In the genomic region with DNA sequence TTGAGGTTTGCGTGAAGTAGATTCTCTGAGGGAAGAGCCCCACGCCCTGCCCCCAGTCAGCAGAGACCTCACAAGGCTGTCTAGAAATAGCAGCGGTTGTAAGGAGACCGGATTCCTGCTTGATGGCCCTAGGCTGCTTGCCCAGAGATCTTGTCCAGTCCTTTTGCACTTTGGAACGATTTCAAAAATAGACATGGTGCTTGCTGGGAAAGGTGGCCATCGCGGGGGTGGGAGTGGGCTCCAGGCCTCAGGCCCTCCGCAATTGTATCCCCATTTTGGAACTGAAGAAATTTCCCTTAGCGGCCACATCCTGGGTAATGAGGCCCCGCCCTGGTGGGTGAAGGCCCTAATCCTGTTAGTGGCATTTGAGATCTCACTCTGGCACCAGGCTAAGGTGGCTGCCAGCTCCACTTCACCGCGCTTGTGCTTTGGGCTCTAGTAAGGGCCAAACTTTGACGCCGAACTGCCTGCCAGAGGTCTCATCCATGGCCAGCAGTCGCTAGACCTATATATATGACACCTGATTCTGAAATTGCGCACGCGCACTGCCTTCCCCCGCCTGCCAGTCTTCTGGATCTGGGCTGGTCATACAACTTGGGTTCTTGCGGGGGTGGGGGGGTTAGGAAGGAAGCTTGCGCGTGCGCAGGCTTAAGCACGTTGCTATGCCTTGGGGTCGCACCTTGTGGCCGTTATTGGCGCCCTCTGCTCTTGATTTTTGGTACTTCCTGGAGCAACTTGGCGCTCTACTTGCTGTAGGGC, we compare ENCODE assay signal across 8 mouse cellular contexts. TPM values are rescaled to one million over a fixed set of nuclear protein-coding genes. Genes with fewer than 3 reads are reported as not detected.
DNase-seq lines count a peak whose midpoint lies in the region; ATAC-seq and TF ChIP-seq lines count a peak whose summit lies in the region.

No protein-coding gene starts in this region.

- peak; percentile 77 for DNase-seq in Muller cell, postnatal 12 days (ENCODE audit: inconsistent ontology term)
- peak; percentile 47 to 62 for DNase-seq in cerebellum, adult 18-20 months
- DNase-seq in forebrain, postnatal 0 days: peak; percentile 87
- peak; percentile 73 for DNase-seq in heart, postnatal 4 days
- DNase-seq in layer of hippocampus, adult 2 months (ENCODE audit: low spot score in 2 of 2): peak in 1 of 2 experiments; percentile 47
- peak; percentile 82 for DNase-seq in lung, postnatal 0 days (ENCODE audit: low spot score)
- DNase-seq in ovary, postnatal 36 days (ENCODE audit: low spot score): peak; percentile 52
- DNase-seq in thymus, postnatal 10 days (ENCODE audit: low spot score in 2 of 2): peak; percentile 70 to 78

- H3K4me3 ChIP-seq in forebrain, postnatal 0 days (ENCODE audit: low read depth, low read length): peak overlapping the region; percentile 61
- H3K4me3 ChIP-seq in layer of hippocampus, adult 2 months: peak overlapping the region; percentile 87
- peak overlapping the region; percentile 85 for H3K4me3 ChIP-seq in lung, postnatal 0 days (ENCODE audit: low read depth, low read length)

- H3K36me3 ChIP-seq in forebrain, postnatal 0 days (ENCODE audit: insufficient read depth): peaks cover 25% of the 10 kb centered on the region
- H3K36me3 ChIP-seq in lung, postnatal 0 days (ENCODE audit: insufficient read depth, low read length): peaks cover 16% of the 10 kb centered on the region

- peak overlapping the region; percentile 83 for H3K27ac ChIP-seq in forebrain, postnatal 0 days (ENCODE audit: low read depth, low read length)
- H3K27ac ChIP-seq in layer of hippocampus, adult 2 months: peak overlapping the region; percentile 97
- peak overlapping the region; percentile 96 for H3K27ac ChIP-seq in lung, postnatal 0 days (ENCODE audit: low read length)

- WGBS in forebrain, postnatal 0 days: 1% methylated on average over 28 of the region's 28 CpGs
- 1% methylated on average over 28 of the region's 28 CpGs for WGBS in lung, postnatal 0 days

- H3K4me2 ChIP-seq in forebrain, postnatal 0 days (ENCODE audit: low read depth): peak overlapping the region; percentile 88
- H3K4me2 ChIP-seq in lung, postnatal 0 days (replicated peaks; ENCODE audit: low read depth, low read length): peak overlapping the region; percentile 98

- peak; percentile 65 for ATAC-seq in forebrain, postnatal 0 days
- peak; percentile 26 for ATAC-seq in lung, postnatal 0 days

- H3K9ac ChIP-seq in forebrain, postnatal 0 days: peak overlapping the region; percentile 71
- H3K9ac ChIP-seq in lung, postnatal 0 days (replicated peaks; ENCODE audit: low read depth): peak overlapping the region; percentile 87

- H3K27me3 ChIP-seq in forebrain, postnatal 0 days (ENCODE audit: insufficient read depth, low read length): no peaks in the 10 kb centered on the region
- no peaks in the 10 kb centered on the region for H3K27me3 ChIP-seq in lung, postnatal 0 days (replicated peaks; ENCODE audit: insufficient read depth, low read length)

- H3K9me3 ChIP-seq in forebrain, postnatal 0 days (ENCODE audit: low read length): no peaks in the 10 kb centered on the region
- H3K9me3 ChIP-seq in lung, postnatal 0 days (ENCODE audit: low read length): no peaks in the 10 kb centered on the region

- peak; percentile 54 for TF ChIP-seq CTCF in forebrain, postnatal 0 days (IDR thresholded peaks at IDR 0.05; ENCODE audit: low read depth)
- TF ChIP-seq CTCF in layer of hippocampus, adult 2 months (conservative IDR thresholded peaks at IDR 0.05): peak; percentile 54
- TF ChIP-seq CTCF in lung, postnatal 0 days (IDR thresholded peaks at IDR 0.05): peak; percentile 58

- TF ChIP-seq EP300 in lung, postnatal 0 days (IDR thresholded peaks at IDR 0.05): no peak

- 0 out of 2 replicates have a peak, but pooled peaks cover 4% of the 10 kb centered on the region for H3K4me1 ChIP-seq in forebrain, postnatal 0 days (ENCODE audit: insufficient read depth)
- peaks cover 13% of the 10 kb centered on the region; the same call in 1 of the 2 replicates for H3K4me1 ChIP-seq in lung, postnatal 0 days (ENCODE audit: insufficient read depth, low read depth, low read length)

RNA-seq across cellular contexts. Expression of a gene that starts 5.4 kb away (rescaled TPM):
- 373 and 414 TPM in 2 replicates for total RNA-seq in forebrain, postnatal 0 days (2014; rRNA removed)
- polyA plus RNA-seq in forebrain, postnatal 0 days (2015; fragmentation: Nextera tagmentation; extraction: Ambion mirVana): 753 and 790 TPM in 2 replicates
- total RNA-seq in heart, postnatal 4 days (2021): 1,000 to 10,000 TPM; 1,136 TPM
- 100 to 1,000 TPM; 280 to 297 TPM for total RNA-seq in layer of hippocampus, adult 2 months (2021)
- 533 and 589 TPM in 2 replicates for polyA plus RNA-seq in lung, postnatal 0 days (2015; fragmentation: Nextera tagmentation; extraction: Ambion mirVana)

RNA-seq across cellular contexts. Expression of a gene that starts 14.3 kb away (rescaled TPM):
- total RNA-seq in forebrain, postnatal 0 days (2014; rRNA removed): not detected in 2 replicates
- polyA plus RNA-seq in forebrain, postnatal 0 days (2015; fragmentation: Nextera tagmentation; extraction: Ambion mirVana): not detected in 2 replicates
- total RNA-seq in heart, postnatal 4 days (2021): not detected
- total RNA-seq in layer of hippocampus, adult 2 months (2021): not detected
- 0.11 TPM in 1 of 2 replicates, not detected in the other for polyA plus RNA-seq in lung, postnatal 0 days (2015; fragmentation: Nextera tagmentation; extraction: Ambion mirVana)

RNA-seq across cellular contexts. Expression of a gene that starts 50.8 kb away (rescaled TPM):
- 58.2 and 60.1 TPM in 2 replicates for total RNA-seq in forebrain, postnatal 0 days (2014; rRNA removed)
- polyA plus RNA-seq in forebrain, postnatal 0 days (2015; fragmentation: Nextera tagmentation; extraction: Ambion mirVana): 39.0 and 42.1 TPM in 2 replicates
- total RNA-seq in heart, postnatal 4 days (2021): 10 to 100 TPM; 22.9 to 23.8 TPM
- total RNA-seq in layer of hippocampus, adult 2 months (2021): 10 to 100 TPM; 35.0 to 36.1 TPM
- polyA plus RNA-seq in lung, postnatal 0 days (2015; fragmentation: Nextera tagmentation; extraction: Ambion mirVana): 29.1 and 30.6 TPM in 2 replicates

RNA-seq across cellular contexts. Expression of a gene that starts 50.8 kb away (rescaled TPM):
- total RNA-seq in forebrain, postnatal 0 days (2014; rRNA removed): 17.1 and 24.5 TPM in 2 replicates
- 5.6 and 6.9 TPM in 2 replicates for polyA plus RNA-seq in forebrain, postnatal 0 days (2015; fragmentation: Nextera tagmentation; extraction: Ambion mirVana)
- total RNA-seq in heart, postnatal 4 days (2021): 10 to 100 TPM; 12.2 to 12.8 TPM
- total RNA-seq in layer of hippocampus, adult 2 months (2021): 10 to 100 TPM; 14.0 to 14.2 TPM
- polyA plus RNA-seq in lung, postnatal 0 days (2015; fragmentation: Nextera tagmentation; extraction: Ambion mirVana): 12.7 and 13.7 TPM in 2 replicates
